Mouse (Mus musculus) CH12.LX (cell line): Measurements from ENCODE around the gene Mpzl1.

Source experiments
- CTCF ChIP-seq, 2 experiments: IDR thresholded peaks in 1 of 2; conservative IDR thresholded peaks in 1 of 2; 2 replicates each; pipeline ENCODE4 v1.5.1; 2011 to 2012; ENCODE audit warnings: low read depth in 2 of 2, low read length in 2 of 2, improper control_type of control experiment in 1 of 2, inconsistent platforms in 1 of 2, mild to moderate bottlenecking in 1 of 2, moderate library complexity in 1 of 2
- MAZ ChIP-seq: IDR thresholded peaks from 2 replicates; pipeline ENCODE4 v1.6.1; 2012; ENCODE audit warnings: low read depth, mild to moderate bottlenecking, inconsistent platforms, low read length, improper control_type of control experiment, moderate library complexity
- MXI1 ChIP-seq: IDR thresholded peaks from 2 replicates; pipeline ENCODE4 v1.6.1; 2011; ENCODE audit warnings: mild to moderate bottlenecking, low read depth, low read length, improper control_type of control experiment
- POLR2A ChIP-seq: IDR thresholded peaks from 2 replicates; pipeline ENCODE4 v1.6.1; 2011; ENCODE audit warnings: low read depth, mild to moderate bottlenecking, improper control_type of control experiment, low read length

- no peak for TF ChIP-seq POLR2A
- no peak for TF ChIP-seq CTCF (conservative IDR thresholded peaks at IDR 0.05 in 1 of 2, IDR thresholded peaks at IDR 0.05 in 1 of 2; ENCODE audit: low read depth in 2 of 2, low read length in 2 of 2)
- TF ChIP-seq MAZ, result no peak
- no peak for TF ChIP-seq MXI1
These were observed 75.3 kb downstream of the Mpzl1 start for GRCm38 (mm10) chr1:165559073-165559472.
